Mouse (Mus musculus) small intestine, adult 2 months (tissue): Measurements from ENCODE around the gene Fndc3b. TPM values are rescaled to one million over a fixed set of nuclear protein-coding genes. Genes with fewer than 3 reads are reported as not detected.

ENCODE experiments used
- H3K27ac ChIP-seq: fragments of 200-500 bp; 2 replicates; pipeline ENCODE4 v1.5.1; 2012; ENCODE audit warnings: low read depth, low read length, control low read depth, inconsistent platforms; ENCODE audit not compliant: insufficient read depth
- H3K27me3 ChIP-seq: fragments of 200-500 bp; 2 replicates; pipeline ENCODE4 v1.6.1; 2012; ENCODE audit warnings: mild to moderate bottlenecking, moderate library complexity, low read length, inconsistent platforms; ENCODE audit not compliant: control insufficient read depth, insufficient read depth
- H3K36me3 ChIP-seq: fragments of 200-500 bp; 2 replicates; pipeline ENCODE4 v1.6.1; 2012; ENCODE audit warnings: mild to moderate bottlenecking, low read length, control low read depth, inconsistent platforms; ENCODE audit not compliant: control insufficient read depth, insufficient read depth
- H3K4me1 ChIP-seq: fragments of 200-500 bp; 2 replicates; pipeline ENCODE4 v1.6.1; 2012; ENCODE audit warnings: low read length, inconsistent platforms, mixed read lengths; ENCODE audit not compliant: control insufficient read depth, insufficient read depth, insufficient read length
- H3K4me3 ChIP-seq: fragments of 200-500 bp; 2 replicates; pipeline ENCODE4 v1.5.1; 2012; ENCODE audit warnings: low read depth, mild to moderate bottlenecking, control low read depth, inconsistent platforms, low read length, moderate library complexity
- CTCF ChIP-seq: fragments of 200-500 bp; IDR thresholded peaks from 2 replicates; pipeline ENCODE4 v1.5.1; 2012; ENCODE audit warnings: low read depth, mild to moderate bottlenecking, control low read depth, inconsistent platforms, low read length, moderate library complexity, mixed read lengths; ENCODE audit not compliant: insufficient replicate concordance, insufficient read length; ENCODE audit errors: extremely low read depth
- POLR2A ChIP-seq: fragments of 200-500 bp; IDR thresholded peaks from 2 replicates; pipeline ENCODE4 v1.6.1; 2012; ENCODE audit warnings: low read depth, mild to moderate bottlenecking, control low read depth, inconsistent platforms, low read length, moderate library complexity
- WGBS: fragments of 180-500 bp; shearing (Covaris S2); methylation state at CpG from one replicate; pipeline ENCODE4 v1.1.7; 2018; 5-methylcytosine and 5-hydroxymethylcytosine counted together
- polyA plus RNA-seq: library from polyadenylated mRNA; depleted of rRNA; stranded (reverse); fragments of >200 nt; gene quantifications from 2 replicates; pipeline ENCODE4 v1.2.3, GENCODE M21; 2012

The Fndc3b gene
- polyA plus RNA-seq, 1 experiment = 6.2 TPM

DNA sequence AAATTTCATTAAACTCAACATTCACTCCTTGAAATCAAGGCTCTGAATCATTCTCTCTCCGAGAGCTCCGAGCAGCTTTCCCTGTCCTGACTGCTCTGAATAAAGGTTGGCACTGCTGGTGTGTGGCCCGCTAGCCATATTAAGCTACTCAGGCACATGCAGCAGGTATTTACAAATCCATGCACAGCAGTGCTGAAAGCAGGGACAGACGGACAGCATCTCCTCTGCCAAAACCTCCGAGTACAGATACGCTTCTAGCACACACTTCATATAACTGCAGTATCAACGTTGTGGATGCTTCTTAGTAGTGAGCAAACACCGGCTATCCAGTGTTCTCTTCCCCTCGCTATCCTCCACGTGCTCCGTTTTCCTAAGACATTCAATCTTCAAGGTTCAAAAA lies 167.0 kb downstream of the Fndc3b start:
- no peaks in the 10 kb centered on the region for H3K27me3 ChIP-seq
- H3K4me1 ChIP-seq = no peaks in the 10 kb centered on the region
- peaks cover 4% of the 10 kb centered on the region for H3K36me3 ChIP-seq
- TF ChIP-seq CTCF = no peak
- TF ChIP-seq POLR2A = no peak
- WGBS = 95% methylated on average over 11 of the region's 11 CpGs
- H3K4me3 ChIP-seq = no peak overlapping the region
- no peak overlapping the region for H3K27ac ChIP-seq

GRCm38 (mm10) chr3:27541841-27542240 lies 169.3 kb downstream of the Fndc3b start:
- 95% methylated on average over 12 of the region's 12 CpGs for WGBS
- Histone ChIP-seq H3K36me3 (peaks cover 11% of the 10 kb centered on the region), H3K27me3 (no peaks in the 10 kb centered on the region), H3K4me1 (no peaks in the 10 kb centered on the region), H3K4me3 (no peak overlapping the region), H3K27ac (no peak overlapping the region)
- TF ChIP-seq POLR2A = no peak
- no peak for TF ChIP-seq CTCF

- Histone ChIP-seq H3K4me1 (no peaks in the 10 kb centered on the region), H3K27me3 (no peaks in the 10 kb centered on the region), H3K27ac (no peak overlapping the region), H3K4me3 (no peak overlapping the region), H3K36me3 (peaks cover 14% of the 10 kb centered on the region)
- TF ChIP-seq CTCF (no peak), POLR2A (no peak)
- WGBS = 92% methylated on average over 3 of the region's 3 CpGs
Observed at GRCm38 (mm10) chr3:27541181-27541580, 169.9 kb downstream of the Fndc3b start.

- WGBS = 88% methylated on average over 3 of the region's 3 CpGs
- Histone ChIP-seq H3K36me3 (peaks cover 18% of the 10 kb centered on the region), H3K4me3 (no peak overlapping the region), H3K27me3 (no peaks in the 10 kb centered on the region), H3K4me1 (no peaks in the 10 kb centered on the region), H3K27ac (no peak overlapping the region)
- TF ChIP-seq POLR2A = no peak
- no peak for TF ChIP-seq CTCF
Observed at GRCm38 (mm10) chr3:27534208-27534607, 176.9 kb downstream of the Fndc3b start.

- H3K4me3 ChIP-seq = no peak overlapping the region
- TF ChIP-seq CTCF (no peak), POLR2A (no peak)
- peaks cover 18% of the 10 kb centered on the region for H3K36me3 ChIP-seq
- H3K27me3 ChIP-seq = no peaks in the 10 kb centered on the region
- WGBS = 96% methylated on average over 4 of the region's 4 CpGs
- H3K27ac ChIP-seq = no peak overlapping the region
- H3K4me1 ChIP-seq = no peaks in the 10 kb centered on the region
Observed at GRCm38 (mm10) chr3:27533721-27534120, 177.4 kb downstream of the Fndc3b start.

DNA sequence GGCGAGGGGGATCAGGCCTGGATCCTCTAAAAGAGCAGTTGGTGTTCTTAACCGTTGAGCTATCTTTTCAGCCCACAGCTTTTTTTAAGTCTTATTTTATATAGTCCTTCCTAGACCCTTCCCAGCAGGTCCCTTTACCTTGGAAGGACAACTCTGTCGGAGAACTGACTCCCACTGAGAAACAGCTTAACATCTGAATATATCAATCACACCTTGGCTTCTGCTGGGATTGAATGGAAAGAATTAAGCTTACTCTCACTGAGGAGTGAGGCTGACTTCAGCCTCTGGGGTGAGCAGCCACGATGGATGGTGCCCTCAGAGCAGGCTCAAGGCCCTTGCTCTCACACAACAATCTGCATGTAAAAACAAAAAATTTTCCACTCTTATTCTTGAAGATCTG lies 179.1 kb downstream of the Fndc3b start:
- H3K4me3 ChIP-seq = no peak overlapping the region
- H3K27me3 ChIP-seq = no peaks in the 10 kb centered on the region
- no peak for TF ChIP-seq POLR2A
- TF ChIP-seq CTCF = no peak
- H3K36me3 ChIP-seq = peaks cover 12% of the 10 kb centered on the region
- H3K4me1 ChIP-seq = no peaks in the 10 kb centered on the region
- 73% methylated on average over 4 of the region's 4 CpGs for WGBS
- H3K27ac ChIP-seq = no peak overlapping the region

DNA sequence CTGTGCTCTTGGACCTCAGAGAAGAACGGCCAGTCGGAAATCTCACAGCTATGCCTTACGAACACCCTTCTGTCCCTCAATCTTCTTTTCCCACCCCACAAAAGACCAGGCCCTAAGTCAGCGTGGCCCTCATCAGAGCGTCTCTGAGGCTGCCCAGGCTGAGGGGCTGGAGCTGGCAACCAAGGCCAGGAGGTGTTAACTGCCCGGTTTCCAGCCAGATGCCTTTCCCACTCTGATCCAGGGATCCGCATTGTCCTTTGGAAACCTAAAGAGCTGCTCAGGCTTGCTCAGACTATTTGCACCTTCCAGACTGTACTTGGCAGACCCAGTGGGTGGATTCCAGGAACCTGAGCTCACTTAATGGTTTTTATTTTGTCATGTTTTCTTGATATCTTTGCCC lies 180.7 kb downstream of the Fndc3b start:
- Histone ChIP-seq H3K4me3 (no peak overlapping the region), H3K27me3 (no peaks in the 10 kb centered on the region), H3K27ac (no peak overlapping the region), H3K36me3 (peaks cover 2% of the 10 kb centered on the region), H3K4me1 (no peaks in the 10 kb centered on the region)
- WGBS = 91% methylated on average over 7 of the region's 7 CpGs
- TF ChIP-seq CTCF (no peak), POLR2A (no peak)
